Mouse (Mus musculus): ENCODE results near the gene Gimap3. TPM values are rescaled to one million over a fixed set of nuclear protein-coding genes. Genes with fewer than 3 reads are reported as not detected.
A peak's percentile ranks its signal among the peaks of the same experiment; 100 is the strongest.

The Gimap3 gene
- polyA plus RNA-seq, 1 experiment, result 0.15 TPM

DNA sequence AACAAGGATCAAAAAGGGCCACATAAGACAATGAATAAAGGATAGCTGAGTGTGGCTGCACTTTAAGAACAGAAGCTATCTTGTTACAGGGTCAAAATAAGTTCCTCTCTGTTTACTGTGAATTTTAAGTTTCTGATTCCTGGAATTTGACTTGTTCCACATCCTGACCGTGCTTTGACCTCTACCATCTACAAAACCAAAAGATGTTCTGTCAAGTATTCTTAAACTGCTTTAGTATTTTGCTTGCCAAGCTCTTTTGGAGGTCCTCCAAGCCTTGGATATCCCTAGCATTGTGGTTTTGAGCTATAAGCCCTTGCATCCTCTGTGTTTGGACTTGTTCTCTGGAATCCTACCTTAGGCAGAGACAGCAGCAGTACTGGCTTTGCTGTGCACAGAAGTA lies 14.5 kb upstream of the Gimap3 start:
- Histone ChIP-seq H3K4me3 (ENCODE audit: insufficient read depth, low read length) (no peak overlapping the region), H3K27ac (ENCODE audit: insufficient read depth, low read length) (no peak overlapping the region), H3K4me1 (ENCODE audit: control insufficient read depth, insufficient read depth, low read length) (no peaks in the 10 kb centered on the region)
- TF ChIP-seq POLR2A (IDR thresholded peaks at IDR 0.05; ENCODE audit: extremely low read depth, insufficient read depth, low read length) (no peak), CTCF (IDR thresholded peaks at IDR 0.05; ENCODE audit: extremely low read depth, insufficient read depth, low read length) (no peak)

DNA sequence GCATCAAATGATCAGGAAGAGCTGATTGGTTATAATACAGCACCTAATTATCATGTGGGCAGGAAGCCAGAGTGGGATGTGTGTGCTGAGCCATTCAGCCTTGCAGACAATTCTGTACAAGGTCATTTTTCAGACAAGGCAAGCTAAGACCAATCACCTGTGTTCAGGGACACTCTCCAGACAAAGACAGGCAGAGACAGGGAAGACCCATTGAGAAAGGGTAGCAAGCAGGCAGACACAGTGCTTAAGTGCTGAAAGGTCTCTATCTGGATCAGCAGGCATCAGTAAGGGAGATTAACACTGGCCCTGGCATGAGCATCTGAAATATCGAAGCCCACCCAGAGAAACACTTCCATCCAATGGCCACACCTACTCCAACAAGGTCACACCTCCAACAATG lies 13.8 kb upstream of the Gimap3 start:
- no peaks in the 10 kb centered on the region for H3K4me1 ChIP-seq (ENCODE audit: control insufficient read depth, insufficient read depth, low read length)
- no peak overlapping the region for H3K27ac ChIP-seq (ENCODE audit: insufficient read depth, low read length)
- no peak overlapping the region for H3K4me3 ChIP-seq (ENCODE audit: insufficient read depth, low read length)
- TF ChIP-seq POLR2A (IDR thresholded peaks at IDR 0.05; ENCODE audit: extremely low read depth, insufficient read depth, low read length), result no peak
- no peak for TF ChIP-seq CTCF (IDR thresholded peaks at IDR 0.05; ENCODE audit: extremely low read depth, insufficient read depth, low read length)

DNA sequence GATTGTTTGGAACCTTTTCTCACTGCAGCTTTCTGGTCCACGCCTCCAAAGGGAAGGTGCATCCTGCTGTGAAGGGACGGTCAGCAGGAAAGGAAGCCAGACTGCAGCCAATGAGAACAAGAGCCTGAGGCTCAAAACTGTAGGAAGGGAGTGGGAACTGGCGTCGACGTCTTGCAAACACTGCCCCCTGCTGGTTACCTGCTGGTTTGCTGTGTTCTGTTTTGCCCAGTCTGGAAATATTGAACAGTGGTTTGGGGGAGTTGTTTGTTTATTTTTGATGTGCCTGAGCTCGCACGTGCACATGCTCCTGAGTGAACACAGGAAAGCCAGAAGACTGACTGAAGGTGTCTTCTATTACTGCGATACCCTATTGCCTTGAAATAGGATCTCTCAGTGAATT lies 1.4 kb upstream of the Gimap3 start:
- TF ChIP-seq POLR2A (IDR thresholded peaks at IDR 0.05; ENCODE audit: extremely low read depth, insufficient read depth, low read length) (no peak), CTCF (IDR thresholded peaks at IDR 0.05; ENCODE audit: extremely low read depth, insufficient read depth, low read length) (peak; percentile 92)
- no peak overlapping the region for H3K27ac ChIP-seq (ENCODE audit: insufficient read depth, low read length)
- H3K4me3 ChIP-seq (ENCODE audit: insufficient read depth, low read length), result no peak overlapping the region
- H3K4me1 ChIP-seq (ENCODE audit: control insufficient read depth, insufficient read depth, low read length), result no peaks in the 10 kb centered on the region

DNA sequence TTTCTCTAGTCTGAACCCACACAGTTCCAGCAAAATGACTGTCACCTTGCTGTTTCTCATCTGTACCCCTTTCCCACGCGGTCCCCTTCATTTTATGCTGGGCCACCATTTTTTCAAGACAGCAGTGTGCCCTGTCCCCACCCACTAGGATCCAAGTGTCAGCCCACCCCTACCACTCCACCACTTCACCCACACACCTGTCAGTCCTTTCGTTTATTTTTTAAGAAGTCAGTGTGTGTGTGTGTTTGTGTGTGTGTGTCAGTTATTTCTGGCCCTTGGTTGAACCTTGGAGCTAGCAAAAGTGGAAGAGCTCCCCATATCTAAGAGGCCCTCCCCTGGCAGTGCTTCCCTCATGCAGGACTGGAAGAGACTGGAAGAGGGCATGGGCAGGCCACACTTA lies 1.7 kb downstream of the Gimap3 start:
- no peaks in the 10 kb centered on the region for H3K4me1 ChIP-seq (ENCODE audit: control insufficient read depth, insufficient read depth, low read length)
- TF ChIP-seq POLR2A (IDR thresholded peaks at IDR 0.05; ENCODE audit: extremely low read depth, insufficient read depth, low read length), result no peak
- no peak for TF ChIP-seq CTCF (IDR thresholded peaks at IDR 0.05; ENCODE audit: extremely low read depth, insufficient read depth, low read length)
- no peak overlapping the region for H3K4me3 ChIP-seq (ENCODE audit: insufficient read depth, low read length)
- no peak overlapping the region for H3K27ac ChIP-seq (ENCODE audit: insufficient read depth, low read length)

DNA sequence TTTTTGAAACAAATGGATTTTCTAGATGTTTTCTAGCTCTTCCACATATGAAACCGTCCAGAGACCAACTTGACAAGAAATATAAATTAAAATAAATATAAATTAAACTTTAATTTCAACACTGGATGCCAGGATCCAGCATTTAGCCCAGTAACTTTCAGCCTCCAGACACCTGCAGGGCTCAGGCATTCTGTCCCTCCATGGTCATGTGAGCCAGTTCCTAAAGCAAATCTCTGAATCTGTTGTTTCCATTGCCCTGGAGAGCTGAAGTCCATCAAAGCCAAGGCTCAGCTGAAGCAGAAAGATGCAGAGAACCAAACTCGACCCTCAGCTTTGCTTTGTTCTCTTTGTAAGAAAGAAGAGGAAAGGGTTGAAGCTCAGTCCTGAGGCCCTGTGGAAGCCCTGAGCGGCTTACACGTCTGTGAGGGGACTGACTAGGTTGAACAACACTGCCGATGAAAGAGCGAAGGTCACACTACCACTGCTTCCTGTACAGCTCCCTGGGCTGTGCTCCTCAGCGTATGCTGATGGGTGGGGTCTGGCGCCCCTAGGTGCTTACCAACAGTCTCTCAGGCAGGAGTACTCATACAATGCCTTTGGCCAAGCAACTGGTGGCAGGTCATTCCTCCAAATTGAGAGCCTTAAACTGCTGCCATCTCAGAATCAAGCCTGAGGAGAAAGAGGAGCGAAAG lies 2.3 kb downstream of the Gimap3 start:
- no peaks in the 10 kb centered on the region for H3K4me1 ChIP-seq (ENCODE audit: control insufficient read depth, insufficient read depth, low read length)
- H3K27ac ChIP-seq (ENCODE audit: insufficient read depth, low read length), result no peak overlapping the region
- TF ChIP-seq POLR2A (IDR thresholded peaks at IDR 0.05; ENCODE audit: extremely low read depth, insufficient read depth, low read length) (no peak), CTCF (IDR thresholded peaks at IDR 0.05; ENCODE audit: extremely low read depth, insufficient read depth, low read length) (no peak)
- no peak overlapping the region for H3K4me3 ChIP-seq (ENCODE audit: insufficient read depth, low read length)

DNA sequence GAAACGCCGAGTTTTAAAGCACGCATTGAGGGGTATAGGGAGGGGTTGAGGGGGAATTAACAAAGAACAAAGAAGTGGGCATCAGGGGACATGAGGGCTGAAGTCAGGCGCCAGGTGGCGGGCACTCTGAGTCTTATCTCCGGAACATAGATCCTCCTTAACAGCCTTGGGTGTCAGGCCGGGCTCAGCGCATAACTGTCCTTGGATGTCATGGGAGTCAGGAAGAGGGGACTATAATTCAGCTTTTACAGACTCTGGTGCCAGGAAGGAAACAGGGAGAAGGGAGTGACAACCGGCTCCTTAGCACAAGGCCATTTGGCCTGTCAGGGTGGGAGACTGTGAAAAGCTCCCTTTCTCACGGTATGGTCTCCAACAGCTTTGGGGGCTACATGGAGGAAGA lies 6.2 kb downstream of the Gimap3 start:
- no peak for TF ChIP-seq POLR2A (IDR thresholded peaks at IDR 0.05; ENCODE audit: extremely low read depth, insufficient read depth, low read length)
- TF ChIP-seq CTCF (IDR thresholded peaks at IDR 0.05; ENCODE audit: extremely low read depth, insufficient read depth, low read length), result no peak
- no peak overlapping the region for H3K4me3 ChIP-seq (ENCODE audit: insufficient read depth, low read length)
- H3K27ac ChIP-seq (ENCODE audit: insufficient read depth, low read length), result no peak overlapping the region
- H3K4me1 ChIP-seq (ENCODE audit: control insufficient read depth, insufficient read depth, low read length), result no peaks in the 10 kb centered on the region

DNA sequence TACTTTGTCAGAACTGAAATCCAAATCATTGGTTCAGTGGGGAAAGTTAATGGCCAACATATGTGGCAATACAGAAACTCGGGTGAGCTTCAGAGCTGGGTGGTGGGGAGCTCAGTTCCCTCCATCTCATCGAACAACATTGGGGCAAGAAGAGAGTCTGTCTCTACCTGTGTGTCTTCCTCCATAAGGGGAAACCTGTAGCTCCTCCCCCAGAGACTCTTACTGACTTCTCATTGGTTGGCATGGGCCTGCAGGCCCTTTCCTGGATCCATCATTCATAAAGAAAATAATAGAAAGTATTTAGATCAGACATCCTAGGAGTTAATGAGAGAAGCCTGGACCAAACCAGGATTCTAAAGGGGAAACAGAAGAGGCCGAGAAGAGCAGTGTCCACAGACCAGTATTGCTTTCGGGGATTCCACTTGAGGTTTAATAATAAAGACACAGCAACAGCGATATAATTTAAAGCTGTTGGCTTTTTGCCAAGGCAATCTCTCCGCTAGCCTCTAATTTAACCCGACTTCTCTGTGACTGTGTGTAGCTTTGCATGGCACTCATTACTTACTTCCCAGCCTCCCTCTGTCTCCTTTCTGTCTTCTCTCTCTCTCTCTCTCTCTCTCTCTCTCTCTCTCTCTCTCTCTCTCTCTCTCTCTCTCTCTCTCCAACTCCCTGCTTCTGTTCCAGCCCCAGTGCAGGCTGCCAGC lies 6.9 kb downstream of the Gimap3 start:
- Histone ChIP-seq H3K4me1 (ENCODE audit: control insufficient read depth, insufficient read depth, low read length) (no peaks in the 10 kb centered on the region), H3K27ac (ENCODE audit: insufficient read depth, low read length) (no peak overlapping the region), H3K4me3 (ENCODE audit: insufficient read depth, low read length) (no peak overlapping the region)
- TF ChIP-seq CTCF (IDR thresholded peaks at IDR 0.05; ENCODE audit: extremely low read depth, insufficient read depth, low read length) (no peak), POLR2A (IDR thresholded peaks at IDR 0.05; ENCODE audit: extremely low read depth, insufficient read depth, low read length) (no peak)

DNA sequence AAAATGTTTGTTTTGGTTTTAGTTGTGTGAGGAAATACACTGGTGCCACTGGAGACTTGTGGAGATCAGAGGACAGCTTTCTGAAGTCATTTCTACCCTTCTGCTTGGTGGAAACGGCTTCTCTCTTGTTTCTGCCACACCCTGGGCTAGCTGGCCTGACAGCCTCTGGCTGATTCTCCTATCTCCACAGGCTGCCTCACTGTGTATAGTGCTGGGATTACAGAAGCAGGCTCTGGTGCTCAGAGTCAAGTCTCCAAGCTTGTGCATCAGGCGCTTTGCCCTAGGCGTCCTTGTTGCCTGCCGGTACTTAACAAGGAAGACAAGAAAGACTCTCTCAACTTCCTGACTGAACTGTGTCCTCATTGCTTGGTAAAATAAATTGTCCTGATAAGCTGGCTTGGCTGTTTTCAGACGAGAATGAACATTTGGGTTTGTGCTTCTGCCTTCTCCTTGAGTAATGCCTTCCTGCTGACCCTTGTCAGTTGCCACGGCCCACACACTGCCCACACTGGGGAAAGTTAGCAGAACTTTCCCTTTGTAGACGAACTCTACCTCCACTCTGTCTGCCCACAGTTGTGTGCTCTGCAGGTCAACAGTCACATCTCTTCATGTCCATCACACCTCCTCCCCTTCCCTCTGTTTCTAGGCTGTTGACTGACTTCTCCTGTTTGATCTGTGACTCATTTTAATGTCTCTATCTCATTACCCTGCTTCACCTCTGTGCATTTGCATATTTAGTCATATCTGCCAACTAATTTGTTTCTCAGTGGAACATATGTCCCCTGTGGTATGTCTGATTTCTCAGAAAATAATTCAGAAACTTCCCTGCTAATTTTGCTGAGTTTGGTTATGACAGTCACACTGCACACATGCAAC lies 23.3 kb downstream of the Gimap3 start:
- Histone ChIP-seq H3K4me3 (ENCODE audit: insufficient read depth, low read length) (no peak overlapping the region), H3K4me1 (ENCODE audit: control insufficient read depth, insufficient read depth, low read length) (no peaks in the 10 kb centered on the region), H3K27ac (ENCODE audit: insufficient read depth, low read length) (no peak overlapping the region)
- TF ChIP-seq POLR2A (IDR thresholded peaks at IDR 0.05; ENCODE audit: extremely low read depth, insufficient read depth, low read length) (no peak), CTCF (IDR thresholded peaks at IDR 0.05; ENCODE audit: extremely low read depth, insufficient read depth, low read length) (no peak)

DNA sequence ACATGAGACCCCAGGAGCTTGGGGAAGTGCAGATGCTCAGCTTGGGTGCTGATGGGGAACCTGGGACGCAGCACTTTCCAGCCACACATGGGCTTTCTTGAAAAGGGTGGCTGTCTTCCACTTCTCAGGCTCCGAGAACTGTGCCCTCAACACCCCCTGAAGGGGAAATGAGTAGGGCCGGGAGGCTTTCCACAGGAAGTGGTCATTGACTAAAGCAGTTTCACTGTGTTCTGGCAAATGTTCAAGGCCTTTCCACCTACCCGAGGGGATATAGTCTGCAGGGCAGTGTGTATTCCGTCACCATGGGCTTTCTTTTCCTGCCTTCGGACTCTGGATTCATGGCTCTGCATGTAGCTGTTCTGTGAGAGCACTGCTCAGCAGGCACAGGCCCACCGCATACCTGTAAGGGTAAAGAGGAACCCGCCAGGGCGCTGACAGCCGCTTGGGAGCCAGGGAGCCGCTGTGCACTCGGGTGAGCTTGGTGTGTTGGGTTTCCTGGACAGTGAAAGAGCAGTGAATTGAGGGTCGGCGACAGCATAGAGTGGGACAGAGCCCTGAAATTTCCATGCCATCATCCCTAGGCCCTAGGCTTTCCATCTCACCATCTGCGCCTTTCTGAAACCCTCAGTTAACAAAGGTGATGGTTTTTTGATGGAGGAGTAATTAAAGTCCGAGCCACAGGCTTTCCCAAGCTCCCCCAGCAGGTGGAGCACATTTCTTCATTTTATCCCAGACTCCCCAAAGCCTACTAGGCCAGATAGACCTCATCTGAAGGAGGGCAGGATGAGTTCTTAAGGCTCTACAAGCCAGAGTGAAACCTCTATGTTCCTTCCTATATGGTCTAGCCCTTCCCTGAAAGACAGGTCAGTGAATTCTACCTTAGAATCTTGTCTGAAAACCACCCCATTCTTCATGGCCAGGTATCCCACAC lies 24.4 kb downstream of the Gimap3 start, which contains the start of gene Gimap5:
TSS of gene Gimap5 (plus strand) at position 239 of the 931 bp plus-strand sequence.
- Histone ChIP-seq H3K4me1 (ENCODE audit: control insufficient read depth, insufficient read depth, low read length) (no peaks in the 10 kb centered on the region), H3K4me3 (ENCODE audit: insufficient read depth, low read length) (no peak within 1 kb of the TSS), H3K27ac (ENCODE audit: insufficient read depth, low read length) (no peak within 1 kb of the TSS)
- peak; percentile 57 for TF ChIP-seq CTCF (IDR thresholded peaks at IDR 0.05; ENCODE audit: extremely low read depth, insufficient read depth, low read length)
- TF ChIP-seq POLR2A (IDR thresholded peaks at IDR 0.05; ENCODE audit: extremely low read depth, insufficient read depth, low read length), result no peak

All from cortical plate, adult 2 months (tissue).